Mouse (Mus musculus) megakaryocyte, embryonic 14.5 days (primary cell): ENCODE results near the gene Ccdc89. TPM values are rescaled to one million over a fixed set of nuclear protein-coding genes. Genes with fewer than 3 reads are reported as not detected.
A peak's percentile ranks its signal among the peaks of the same experiment; 100 is the strongest.

Experiments used
- H3K27me3 ChIP-seq: replicated peaks from 2 replicates; pipeline ENCODE3; 2012; ENCODE audit warnings: inconsistent platforms
- H3K36me3 ChIP-seq: replicated peaks from 2 replicates; pipeline ENCODE3; 2012; ENCODE audit warnings: low read length, inconsistent platforms, mixed read lengths
- H3K4me1 ChIP-seq: 2 replicates; pipeline ENCODE4 v1.6.1; 2012; ENCODE audit warnings: inconsistent platforms
- H3K4me3 ChIP-seq: replicated peaks from 2 replicates; pipeline ENCODE3; 2012; ENCODE audit warnings: moderate library complexity, mild to moderate bottlenecking, inconsistent platforms
- H3K9me3 ChIP-seq: 2 replicates; pipeline ENCODE4 v1.6.1; 2012; ENCODE audit warnings: inconsistent platforms
- FLI1 ChIP-seq: IDR thresholded peaks from 2 replicates; pipeline ENCODE4 v1.6.1; 2012; ENCODE audit warnings: low read length, inconsistent platforms, mixed read lengths
- GATA1 ChIP-seq: IDR thresholded peaks from 3 replicates; pipeline ENCODE4 v1.6.1; 2012; ENCODE audit warnings: mixed read lengths, low read length, inconsistent platforms, borderline replicate concordance
- polyA plus RNA-seq: library from polyadenylated mRNA; stranded (reverse); fragments of >175 nt; gene quantifications from 2 replicates; pipeline ENCODE4 v1.2.3, GENCODE M21; 2012; ENCODE audit warnings: low replicate concordance; ENCODE audit not compliant: insufficient read depth

Ccdc89 gene
- polyA plus RNA-seq, 1 experiment = 0.41 TPM

GRCm38 (mm10) chr7:90461441-90461840 lies 35.1 kb downstream of the Ccdc89 start:
- Histone ChIP-seq H3K36me3 (no peaks in the 10 kb centered on the region), H3K9me3 (no peaks in the 10 kb centered on the region), H3K4me3 (no peak overlapping the region), H3K4me1 (peaks cover 13% of the 10 kb centered on the region), H3K27me3 (peaks cover 5% of the 10 kb centered on the region)
- TF ChIP-seq GATA1 (no peak), FLI1 (no peak)

DNA sequence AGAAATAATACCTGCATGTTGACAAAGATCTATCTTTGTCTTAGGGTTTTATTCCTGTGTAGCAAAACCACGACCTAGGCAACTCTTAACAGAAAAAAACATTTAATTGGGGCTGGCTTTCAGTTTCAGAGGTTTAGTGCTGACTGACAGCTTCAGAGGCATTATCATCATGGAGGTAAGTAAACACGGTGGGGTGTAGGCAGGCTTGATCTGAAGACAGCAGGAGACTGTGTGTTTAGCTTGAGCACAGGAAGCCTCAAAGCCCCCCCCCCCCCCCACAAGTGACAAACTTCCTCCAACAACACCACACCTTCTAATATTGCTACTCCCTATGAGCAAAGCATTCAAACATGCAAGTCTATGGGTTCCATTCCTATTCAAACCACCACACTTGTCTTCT lies 47.1 kb downstream of the Ccdc89 start:
- no peaks in the 10 kb centered on the region for H3K9me3 ChIP-seq
- no peaks in the 10 kb centered on the region for H3K27me3 ChIP-seq
- peaks cover 28% of the 10 kb centered on the region for H3K4me1 ChIP-seq
- peaks cover 40% of the 10 kb centered on the region for H3K36me3 ChIP-seq
- no peak for TF ChIP-seq FLI1
- TF ChIP-seq GATA1 = no peak
- H3K4me3 ChIP-seq = no peak overlapping the region

DNA sequence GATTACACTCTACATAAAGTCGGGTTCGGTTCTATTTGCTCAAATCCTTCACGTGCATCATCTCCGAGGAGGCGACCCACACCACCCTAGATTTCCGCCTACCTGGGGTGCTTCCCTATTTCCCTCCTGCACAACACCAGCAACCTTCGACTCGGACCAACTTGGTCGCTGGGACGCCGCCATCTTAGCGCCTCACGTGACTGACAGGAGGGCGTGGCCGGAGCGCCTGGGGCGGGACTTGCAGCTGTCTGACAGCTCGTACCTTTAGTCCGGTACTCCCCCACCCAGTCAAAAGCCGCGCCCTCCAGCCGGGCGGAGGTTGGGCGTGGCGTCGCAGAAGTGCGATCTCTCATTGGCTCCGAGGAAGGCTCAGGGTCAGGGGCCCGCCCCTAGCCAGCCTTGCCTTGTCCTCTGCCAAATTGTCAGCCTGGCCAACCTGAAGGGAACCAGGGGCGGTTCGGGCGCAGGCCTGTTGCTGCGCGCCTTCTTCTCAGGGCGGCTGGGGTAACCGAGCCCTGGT lies 49.5 kb downstream of the Ccdc89 start, which contains the start of gene Tmem126b:
Tmem126b (minus strand) TSS at position 209 of the 520 bp plus-strand sequence.
- H3K4me3 ChIP-seq = peak within 1 kb of the TSS; percentile 97
- peaks cover 17% of the 10 kb centered on the region for H3K36me3 ChIP-seq
- TF ChIP-seq GATA1 (no peak), FLI1 (no peak)
- no peaks in the 10 kb centered on the region for H3K9me3 ChIP-seq
- peaks cover 28% of the 10 kb centered on the region for H3K4me1 ChIP-seq
- no peaks in the 10 kb centered on the region for H3K27me3 ChIP-seq

DNA sequence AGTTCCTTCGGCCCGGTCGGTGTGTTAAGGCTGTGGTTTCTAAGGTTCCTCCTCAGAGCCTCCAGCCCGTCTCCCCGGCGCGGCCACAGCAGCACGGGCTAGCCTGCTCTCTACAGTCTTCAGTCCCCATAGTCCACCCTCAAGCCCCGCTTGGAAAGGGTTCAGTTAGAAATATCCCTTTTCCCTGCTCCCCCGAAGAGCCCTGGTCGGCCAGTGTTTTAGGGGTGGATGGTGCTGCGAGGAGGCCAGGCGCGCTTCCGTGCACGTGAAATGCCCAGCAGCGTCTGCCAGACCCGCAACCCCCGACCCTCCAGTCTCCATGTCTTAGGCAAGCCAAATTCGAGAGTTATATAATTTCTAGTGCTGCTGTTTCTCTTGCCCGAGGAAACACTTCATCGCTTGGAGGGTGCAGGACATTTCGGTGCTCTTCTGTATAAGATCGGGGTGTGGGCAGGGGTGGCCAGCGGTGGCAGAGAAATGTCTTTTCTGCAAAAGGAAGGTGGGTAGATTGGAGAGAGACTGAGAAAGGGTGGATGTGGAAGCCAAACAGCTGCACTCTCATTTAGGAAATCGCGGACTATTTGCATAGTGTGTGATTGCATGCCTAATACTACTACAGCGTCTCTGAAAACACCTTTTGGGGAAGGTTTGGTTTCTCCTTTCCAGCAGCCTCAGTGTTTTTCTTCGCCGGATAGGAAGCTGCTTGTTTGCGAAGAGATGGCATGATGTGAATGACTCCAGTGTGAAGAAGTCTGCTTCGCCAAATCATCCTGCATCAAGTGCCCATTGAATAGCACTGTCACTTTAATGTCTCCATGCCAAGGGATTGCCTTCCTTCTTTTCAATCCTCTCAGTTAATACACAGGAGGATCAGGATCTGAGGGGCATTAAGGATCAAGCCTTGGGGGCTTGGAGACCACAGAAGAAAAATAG lies 50.2 kb downstream of the Ccdc89 start, which contains the start of gene Dlg2:
Dlg2 (plus strand) TSS at position 360 of the 933 bp plus-strand sequence.
- Histone ChIP-seq H3K27me3 (no peaks in the 10 kb centered on the region), H3K9me3 (no peaks in the 10 kb centered on the region), H3K36me3 (peaks cover 12% of the 10 kb centered on the region), H3K4me1 (peaks cover 28% of the 10 kb centered on the region), H3K4me3 (peak within 1 kb of the TSS; percentile 97)
- TF ChIP-seq FLI1 (no peak), GATA1 (no peak)

Other genes starting within 250 kb of the Ccdc89 start
- gene Ccdc83, start 160.8 kb upstream of the Ccdc89 start, polyA plus RNA-seq = not detected in 2 replicates
- 0.37 and 0.84 TPM in 2 replicates for gene Sytl2, start 124.3 kb upstream of the Ccdc89 start, polyA plus RNA-seq
- gene Crebzf, start 16.2 kb downstream of the Ccdc89 start, polyA plus RNA-seq = 17.3 and 18.7 TPM in 2 replicates
- 3.2 and 9.4 TPM in 2 replicates for gene Tmem126a, start 30.7 kb downstream of the Ccdc89 start, polyA plus RNA-seq
- gene Tmem126b, start 49.4 kb downstream of the Ccdc89 start, polyA plus RNA-seq = 2.0 TPM in 1 of 2 replicates, not detected in the other
- gene Dlg2, start 50.1 kb downstream of the Ccdc89 start, polyA plus RNA-seq = 4.1 and 5.8 TPM in 2 replicates